Mouse (Mus musculus) layer of hippocampus, adult 18-20 months (tissue): ENCODE results near the gene Rps21. TPM values are rescaled to one million over a fixed set of nuclear protein-coding genes. Genes with fewer than 3 reads are reported as not detected.

ENCODE experiments used
- DNase-seq, 2 experiments: peaks; one replicate each; pipeline ENCODE4 v3.0.0; 2022; ENCODE audit warnings: low spot score in 2 of 2
- microRNA-seq, 2 experiments: library from miRNA; unstranded; fragments of <30 nt; microRNA quantifications; one replicate each; pipeline ENCODE4 v1.2.0; 2021
- total RNA-seq, 2 experiments: library from RNA; stranded (reverse); gene quantifications; 2 replicates each; pipeline ENCODE4 v1.2.3; 2021

Rps21 gene
- total RNA-seq, 2 experiments from 2014 or later = 772 to 807 TPM

- DNase-seq = no peak
Measured at GRCm38 (mm10) chr2:180279321-180279720, 22.1 kb downstream of the Rps21 start.

- DNase-seq = no peak
Measured at GRCm38 (mm10) chr2:180288966-180289365, 31.8 kb downstream of the Rps21 start.

GRCm38 (mm10) chr2:180289440-180290108 lies 32.4 kb downstream of the Rps21 start, which contains the start of gene Rbbp8nl:
TSS of gene Rbbp8nl (minus strand) at chr2:180289879.
- DNase-seq = no peak

GRCm38 (mm10) chr2:180290503-180290902 lies 33.3 kb downstream of the Rps21 start:
- DNase-seq = no peak

- no peak for DNase-seq
Measured at GRCm38 (mm10) chr2:180291566-180291965, 34.4 kb downstream of the Rps21 start.

GRCm38 (mm10) chr2:180292026-180292425 lies 34.8 kb downstream of the Rps21 start:
- DNase-seq = no peak

GRCm38 (mm10) chr2:180292906-180293305 lies 35.7 kb downstream of the Rps21 start:
- DNase-seq = no peak

GRCm38 (mm10) chr2:180300252-180300651 lies 43.1 kb downstream of the Rps21 start:
- DNase-seq = no peak

GRCm38 (mm10) chr2:180300771-180301170 lies 43.6 kb downstream of the Rps21 start:
- DNase-seq = no peak

GRCm38 (mm10) chr2:180302201-180302600 lies 45.0 kb downstream of the Rps21 start:
- no peak for DNase-seq

GRCm38 (mm10) chr2:180303468-180303867 lies 46.3 kb downstream of the Rps21 start:
- no peak for DNase-seq

- no peak for DNase-seq
Measured at GRCm38 (mm10) chr2:180304554-180304953, 47.4 kb downstream of the Rps21 start.

- no peak for DNase-seq
Measured at GRCm38 (mm10) chr2:180305490-180305889, 48.3 kb downstream of the Rps21 start.

GRCm38 (mm10) chr2:180306009-180306408 lies 48.8 kb downstream of the Rps21 start:
- no peak for DNase-seq

- DNase-seq = no peak
Measured at GRCm38 (mm10) chr2:180306423-180307168, 49.4 kb downstream of the Rps21 start.

GRCm38 (mm10) chr2:180307680-180308079 lies 50.5 kb downstream of the Rps21 start:
- DNase-seq = no peak

Small RNA genes within 50 kb of the gene (microRNA-seq; reads per million reads assigned to microRNA genes)
- 0 to 0.20 reads per million in 2 experiments for gene Mir3091

Other genes starting within 250 kb of the Rps21 start
- 10 to 100 TPM; 97.5 to 98.5 TPM for gene Lsm14b, start 232.4 kb upstream of the Rps21 start, total RNA-seq
- 100 to 1,000 TPM; 163 to 171 TPM for gene Psma7, start 214.9 kb upstream of the Rps21 start, total RNA-seq
- gene Ss18l1, start 214.9 kb upstream of the Rps21 start, total RNA-seq = 10 to 100 TPM; 45.3 to 45.8 TPM
- 10 to 100 TPM; 17.9 to 18.9 TPM for gene Mtg2, start 186.8 kb upstream of the Rps21 start, total RNA-seq
- gene Hrh3, start 152.9 kb upstream of the Rps21 start, total RNA-seq = 10 to 100 TPM; 49.0 to 63.4 TPM
- 10 to 100 TPM; 47.6 to 47.9 TPM for gene Osbpl2, start 138.1 kb upstream of the Rps21 start, total RNA-seq
- gene Adrm1, start 85.9 kb upstream of the Rps21 start, total RNA-seq = 100 to 1,000 TPM; 103 to 105 TPM
- gene Lama5, start 31.5 kb upstream of the Rps21 start, total RNA-seq = 1 to 10 TPM; 6.6 to 7.2 TPM
- gene Cables2, start 16.1 kb downstream of the Rps21 start, total RNA-seq = 10 to 100 TPM; 31.6 to 35.5 TPM
- gene Rbbp8nl, start 32.5 kb downstream of the Rps21 start, total RNA-seq = not detected
- gene Gata5, start 77.3 kb downstream of the Rps21 start, total RNA-seq = not detected
- 1 to 10 TPM; 1.3 to 1.8 TPM for gene Slco4a1, start 198.9 kb downstream of the Rps21 start, total RNA-seq
- gene Ntsr1, start 242.6 kb downstream of the Rps21 start, total RNA-seq = 1 to 10 TPM; 2.7 to 3.5 TPM